Mouse (Mus musculus): ENCODE measurements around the gene Cirbp. TPM values are rescaled to one million over a fixed set of nuclear protein-coding genes. Genes with fewer than 3 reads are reported as not detected.

Cirbp gene
- total RNA-seq (2023): 100 to 1,000 TPM; 113 to 134 TPM

DNA sequence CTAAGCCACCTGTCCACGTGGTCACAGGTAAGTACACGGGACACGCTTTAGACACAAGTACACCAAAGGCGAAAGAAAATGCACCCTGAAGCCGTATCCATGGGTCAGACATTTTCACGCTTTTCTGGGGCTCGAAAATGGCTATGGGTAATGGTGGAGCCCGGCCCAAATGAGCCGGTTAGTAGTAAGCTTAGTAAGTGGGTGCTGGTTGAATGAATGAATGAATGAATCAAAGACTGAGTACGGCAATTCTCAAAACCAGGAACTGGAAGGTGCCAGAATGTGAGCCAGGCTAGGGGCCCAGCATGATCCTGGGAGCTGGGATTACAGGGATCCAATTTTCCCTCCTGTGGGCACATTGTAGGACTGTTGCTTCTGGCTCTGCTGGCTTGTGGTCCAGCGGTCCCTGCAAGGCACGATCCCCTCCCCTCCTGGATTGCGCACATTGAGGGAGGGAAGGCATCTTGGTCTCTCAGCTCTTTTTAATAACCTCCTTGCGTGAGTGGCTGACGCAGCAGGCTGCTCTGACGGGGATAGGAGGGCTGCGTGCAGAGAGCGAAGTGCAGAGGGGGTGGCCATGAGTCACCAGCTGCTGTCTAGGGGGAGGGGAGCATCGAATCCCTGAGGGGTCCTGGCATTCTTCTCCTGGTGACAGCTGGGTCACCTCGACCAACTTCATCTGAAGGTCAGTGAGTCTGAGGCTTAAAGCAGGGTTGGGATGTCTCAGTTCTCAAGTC lies at the start of gene Cirbp:
TSS of gene Cirbp (plus strand) at position 594 of the 737 bp plus-strand sequence.

DNA sequence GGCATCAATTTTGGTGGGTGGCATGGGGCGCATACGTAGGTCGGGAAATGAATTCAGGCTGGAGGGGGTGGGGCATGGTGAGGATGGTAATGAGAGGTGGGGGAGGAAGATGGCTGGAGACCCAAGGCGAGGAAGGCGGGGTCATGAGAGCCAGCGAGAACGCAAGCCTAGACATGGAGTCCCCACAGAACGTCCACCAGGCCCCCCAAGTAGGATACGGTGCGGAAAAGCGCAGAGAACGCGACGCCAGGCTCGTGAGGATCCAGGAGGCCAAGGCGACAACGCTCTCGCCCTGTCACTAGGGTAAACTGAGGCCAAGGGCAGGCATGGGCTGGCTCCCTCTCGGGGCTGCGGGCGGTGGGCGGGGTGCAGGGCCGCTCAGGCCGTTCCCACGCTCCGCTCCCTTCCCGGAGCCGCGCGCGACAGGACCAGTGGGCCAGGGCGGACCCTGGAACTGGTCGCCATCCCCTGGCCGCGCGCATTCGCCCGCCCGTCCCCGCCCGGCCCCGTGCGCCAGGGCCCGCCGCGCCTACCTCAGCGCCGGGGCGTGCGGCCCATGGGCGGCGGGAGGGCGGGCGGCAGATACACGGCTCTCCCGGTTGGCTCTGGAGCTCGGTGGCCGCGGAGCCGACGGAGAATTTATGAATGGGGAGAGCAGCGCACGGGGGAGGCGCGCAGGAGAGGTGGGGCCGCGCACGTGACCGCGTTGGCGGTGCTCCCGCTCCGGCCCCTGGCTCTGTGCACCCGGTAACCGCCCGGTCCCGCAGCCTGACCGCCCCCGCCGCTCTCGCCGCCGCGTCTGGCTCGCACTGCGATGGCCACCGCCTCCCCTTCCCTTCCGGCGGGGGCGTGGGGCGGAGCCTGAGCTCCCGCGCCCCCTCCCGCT lies 27.0 kb upstream of the Cirbp start, which contains the start of gene Atp5d:
TSS of gene Atp5d (plus strand) at position 80 of the 886 bp plus-strand sequence.

DNA sequence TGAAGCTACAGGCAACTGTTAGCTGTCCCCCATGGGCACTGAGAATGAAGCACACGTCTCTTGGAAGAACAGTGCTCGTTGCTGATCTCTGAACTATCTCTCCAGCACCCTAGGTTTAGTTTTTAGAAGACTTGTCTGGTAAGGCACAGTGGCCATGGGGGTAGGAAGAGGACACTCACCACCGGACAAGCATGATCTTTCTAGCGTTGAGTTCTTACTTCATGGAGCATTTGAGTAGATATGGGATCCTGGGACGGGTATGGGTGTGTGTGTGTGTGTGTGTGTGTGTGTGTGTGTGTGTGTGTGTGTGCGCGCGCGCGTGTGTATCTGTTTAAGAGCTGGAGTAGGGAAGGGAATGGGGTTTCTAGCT lies 25.1 kb upstream of the Cirbp start, which contains the start of gene Cbarp:
TSS of gene Cbarp (minus strand) at position 170 of the 370 bp plus-strand sequence.

DNA sequence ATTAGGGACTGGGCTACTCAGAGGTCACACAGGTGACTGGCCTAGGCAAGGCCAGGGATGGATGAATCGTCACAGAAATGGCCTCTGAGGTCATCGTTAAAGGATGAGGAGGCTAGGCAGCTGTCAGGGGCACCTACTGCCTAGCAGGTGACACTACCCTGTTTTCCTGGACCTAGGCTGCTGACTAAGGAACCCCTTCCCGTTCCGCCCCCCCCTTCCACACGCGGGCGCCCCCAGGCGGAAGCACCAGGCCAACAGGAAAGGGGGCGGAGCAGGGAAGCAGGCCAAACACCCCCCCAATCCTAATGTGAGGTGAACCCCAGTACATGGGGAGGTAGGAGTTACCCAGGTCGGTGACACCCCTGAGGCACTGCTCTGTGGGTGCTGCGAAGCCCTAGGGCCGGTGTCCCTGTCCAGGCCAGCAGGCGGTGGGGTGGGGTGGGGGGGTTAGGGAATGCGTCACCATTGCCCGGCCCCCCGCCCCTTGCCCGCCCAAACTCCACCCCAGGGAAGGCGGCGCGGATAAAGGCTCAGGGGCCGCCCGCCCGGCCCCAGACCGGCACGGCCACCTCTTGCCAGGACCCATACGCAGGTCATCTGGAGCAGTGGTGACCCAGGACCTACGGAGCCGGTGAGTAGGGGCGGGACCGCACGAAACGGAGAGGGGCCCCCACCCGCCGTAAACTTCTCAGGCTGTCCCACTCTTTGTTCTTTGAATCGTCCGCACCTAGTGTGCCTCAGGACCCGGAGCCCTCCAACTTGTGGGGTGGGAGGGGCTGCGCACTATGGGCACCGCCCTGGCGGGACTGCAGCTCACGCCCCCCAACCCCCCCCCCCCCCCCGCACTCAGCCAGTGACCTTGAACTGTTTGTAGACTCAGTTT lies 17.8 kb upstream of the Cirbp start, which contains the start of gene Midn:
TSS of gene Midn (plus strand) at position 554 of the 883 bp plus-strand sequence.

GRCm38 (mm10) chr10:80172527-80173292 lies 6.9 kb downstream of the Cirbp start, which contains the start of gene 1600002K03Rik:
Gene 1600002K03Rik, plus strand, starts transcription at chr10:80172944.

DNA sequence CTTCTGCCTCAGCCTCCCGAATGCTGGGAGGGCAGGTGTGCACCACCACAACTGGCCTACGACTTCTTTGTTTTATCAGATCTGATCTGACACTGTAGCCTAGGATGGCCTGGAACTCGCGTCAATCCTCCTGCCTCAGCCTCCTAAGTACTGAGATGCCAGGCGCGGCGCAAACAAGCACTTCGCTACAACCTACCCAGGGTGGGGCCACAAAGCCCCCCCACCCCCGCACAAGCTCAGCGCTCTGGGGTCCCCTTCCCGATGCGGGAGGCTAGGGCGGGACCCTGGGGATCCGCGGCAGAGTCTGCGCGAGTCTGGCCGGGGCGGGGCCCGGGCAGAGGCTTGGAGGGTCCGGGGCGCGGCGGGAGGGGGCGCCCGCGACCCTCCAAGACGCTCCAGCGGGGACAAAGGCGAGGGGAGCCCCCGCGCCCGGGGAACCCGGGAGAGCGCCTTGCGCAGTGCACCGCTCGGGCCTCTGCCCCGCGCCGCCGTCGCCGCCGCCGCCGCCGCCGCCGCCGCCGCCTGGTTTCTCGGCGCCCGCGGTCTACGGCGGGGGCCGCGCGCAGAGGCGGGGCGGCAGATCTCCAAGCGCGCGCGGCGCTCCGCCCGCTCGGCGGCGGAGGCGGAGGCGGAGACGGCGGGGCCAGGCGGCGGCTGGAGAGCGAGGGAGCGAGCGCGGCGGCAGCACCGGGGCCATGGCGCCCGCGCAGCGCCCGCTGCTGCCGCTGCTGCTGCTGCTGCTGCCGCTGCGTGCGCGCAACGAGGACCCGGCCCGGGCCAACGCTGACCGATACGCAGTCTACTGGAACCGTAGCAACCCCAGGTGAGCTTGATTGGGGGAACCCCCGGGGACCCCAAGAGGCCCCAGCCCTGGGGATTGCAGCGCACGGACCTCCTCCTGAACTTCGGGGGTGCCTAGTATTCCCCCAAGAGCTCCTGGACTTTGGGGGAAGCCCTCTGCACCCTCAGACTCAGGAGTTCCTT lies 13.6 kb downstream of the Cirbp start, which contains the start of gene Efna2:
TSS of gene Efna2 (plus strand) at position 415 of the 984 bp plus-strand sequence.

Other genes with a start within 250 kb of the Cirbp start
- 1 to 10 TPM in 1 of 2 experiments, under 1 TPM in 1; 0.98 to 1.2 TPM for gene Kiss1r, start 249.0 kb upstream of the Cirbp start, total RNA-seq (2023)
- gene R3hdm4, start 244.8 kb upstream of the Cirbp start, total RNA-seq (2023): 100 to 1,000 TPM in 1 of 2 experiments, 10 to 100 TPM in 1; 99.7 to 103 TPM
- 10 to 100 TPM in 1 of 2 experiments, 1 to 10 TPM in 1; 9.3 to 12.5 TPM for gene Arid3a, start 238.9 kb upstream of the Cirbp start, total RNA-seq (2023)
- gene Wdr18, start 205.8 kb upstream of the Cirbp start, total RNA-seq (2023): 10 to 100 TPM; 54.5 to 63.1 TPM
- under 1 TPM in 1 of 2 experiments, not detected in 1; 0.89 TPM for gene Grin3b, start 195.3 kb upstream of the Cirbp start, total RNA-seq (2023)
- 100 to 1,000 TPM; 152 to 155 TPM for gene Tmem259, start 181.7 kb upstream of the Cirbp start, total RNA-seq (2023)
- 100 to 1,000 TPM; 509 to 532 TPM for gene Cnn2, start 177.4 kb upstream of the Cirbp start, total RNA-seq (2023)
- 10 to 100 TPM; 75.4 to 82.6 TPM for gene Abca7, start 169.5 kb upstream of the Cirbp start, total RNA-seq (2023)
- gene Arhgap45, start 149.3 kb upstream of the Cirbp start, total RNA-seq (2023): 100 to 1,000 TPM; 853 to 885 TPM
- 10 to 100 TPM; 71.1 to 85.2 TPM for gene Polr2e, start 126.2 kb upstream of the Cirbp start, total RNA-seq (2023)
- 100 to 1,000 TPM; 155 to 180 TPM for gene Gpx4, start 118.8 kb upstream of the Cirbp start, total RNA-seq (2023)
- 10 to 100 TPM; 97.7 to 98.5 TPM for gene Sbno2, start 60.4 kb upstream of the Cirbp start, total RNA-seq (2023)
- 100 to 1,000 TPM; 136 to 156 TPM for gene Stk11, start 50.2 kb upstream of the Cirbp start, total RNA-seq (2023)
- gene Atp5d, start 27.4 kb upstream of the Cirbp start, total RNA-seq (2023): 100 to 1,000 TPM; 157 to 178 TPM
- 10 to 100 TPM; 28.2 to 29.0 TPM for gene Cbarp, start 25.1 kb upstream of the Cirbp start, total RNA-seq (2023)
- 100 to 1,000 TPM; 102 to 113 TPM for gene Midn, start 17.7 kb upstream of the Cirbp start, total RNA-seq (2023)
- 10 to 100 TPM; 15.1 to 16.3 TPM for gene 1600002K03Rik, start 7.0 kb downstream of the Cirbp start, total RNA-seq (2023)
- under 1 TPM; 0.27 to 0.41 TPM for gene Efna2, start 13.5 kb downstream of the Cirbp start, total RNA-seq (2023)
- gene Mum1, start 60.4 kb downstream of the Cirbp start, total RNA-seq (2023): 10 to 100 TPM; 76.1 to 76.3 TPM
- 100 to 1,000 TPM in 1 of 2 experiments, 10 to 100 TPM in 1; 99.2 to 104 TPM for gene Ndufs7, start 83.1 kb downstream of the Cirbp start, total RNA-seq (2023)
- not detected for gene Gamt, start 95.0 kb downstream of the Cirbp start, total RNA-seq (2023)
- 100 to 1,000 TPM; 175 to 182 TPM for gene Dazap1, start 95.5 kb downstream of the Cirbp start, total RNA-seq (2023)
- gene Rps15, start 126.5 kb downstream of the Cirbp start, total RNA-seq (2023): 1,000 to 10,000 TPM; 3,585 to 3,724 TPM
- 1 to 10 TPM in 1 of 2 experiments, under 1 TPM in 1; 0.09 to 1.0 TPM for gene Apc2, start 130.0 kb downstream of the Cirbp start, total RNA-seq (2023)
- gene 2310011J03Rik, start 154.6 kb downstream of the Cirbp start, total RNA-seq (2023): 10 to 100 TPM; 25.0 to 28.7 TPM
- gene Pcsk4, start 163.5 kb downstream of the Cirbp start, total RNA-seq (2023): 1 to 10 TPM; 2.9 to 3.1 TPM
- under 1 TPM in 1 of 2 experiments, not detected in 1; 0.90 TPM for gene Reep6, start 164.0 kb downstream of the Cirbp start, total RNA-seq (2023)
- gene Adamtsl5, start 182.4 kb downstream of the Cirbp start, total RNA-seq (2023): not detected
- gene Plk5, start 190.5 kb downstream of the Cirbp start, total RNA-seq (2023): not detected
- gene Mex3d, start 221.7 kb downstream of the Cirbp start, total RNA-seq (2023): 1 to 10 TPM; 8.0 to 8.7 TPM
- 100 to 1,000 TPM; 107 to 120 TPM for gene Mbd3, start 233.6 kb downstream of the Cirbp start, total RNA-seq (2023)
- gene Uqcr11, start 240.8 kb downstream of the Cirbp start, total RNA-seq (2023): 10 to 100 TPM; 63.7 to 70.9 TPM